Mouse (Mus musculus) heart, embryonic 10.5 days (tissue): ENCODE measurements around the gene Prpf39. TPM values are rescaled to one million over a fixed set of nuclear protein-coding genes. Genes with fewer than 3 reads are reported as not detected.

Source experiments
- DNase-seq: peaks from one replicate; pipeline ENCODE4 v3.0.0-alpha.2; 2017; ENCODE audit warnings: low spot score
- H3K27ac ChIP-seq: fragments of 300-500 bp; sonication (generic); 2 replicates; pipeline ENCODE4 v1.5.1; 2016; ENCODE audit warnings: mild to moderate bottlenecking
- H3K27me3 ChIP-seq: fragments of 300-500 bp; sonication (generic); 2 replicates; pipeline ENCODE4 v1.6.1; 2016; ENCODE audit warnings: mild to moderate bottlenecking; ENCODE audit not compliant: poor library complexity, insufficient read depth, severe bottlenecking
- H3K36me3 ChIP-seq: fragments of 300-500 bp; sonication (generic); 2 replicates; pipeline ENCODE4 v1.6.1; 2016; ENCODE audit warnings: mild to moderate bottlenecking, moderate library complexity
- H3K4me1 ChIP-seq: fragments of 300-500 bp; sonication (generic); 2 replicates; pipeline ENCODE4 v1.6.1; 2016; ENCODE audit warnings: mild to moderate bottlenecking
- H3K4me3 ChIP-seq: fragments of 300-500 bp; sonication (generic); 2 replicates; pipeline ENCODE4 v1.5.1; 2016; ENCODE audit warnings: mild to moderate bottlenecking, moderate library complexity
- H3K9me3 ChIP-seq: fragments of 300-500 bp; sonication (generic); 2 replicates; pipeline ENCODE4 v1.6.1; 2016; ENCODE audit warnings: mild to moderate bottlenecking, moderate library complexity
- WGBS: fragments of 180-500 bp; shearing (Covaris S2); methylation state at CpG from one replicate; pipeline ENCODE4 v1.1.7; 2016; 5-methylcytosine and 5-hydroxymethylcytosine counted together
- polyA plus RNA-seq: library from polyadenylated mRNA; unstranded; fragments of >200 nt; fragmentation: Nextera tagmentation; extraction: Ambion mirVana; gene quantifications from 2 replicates; pipeline ENCODE4 v1.2.1, GENCODE M21; 2016

Gene Prpf39
- polyA plus RNA-seq: 40.4 and 46.2 TPM in 2 replicates

DNA sequence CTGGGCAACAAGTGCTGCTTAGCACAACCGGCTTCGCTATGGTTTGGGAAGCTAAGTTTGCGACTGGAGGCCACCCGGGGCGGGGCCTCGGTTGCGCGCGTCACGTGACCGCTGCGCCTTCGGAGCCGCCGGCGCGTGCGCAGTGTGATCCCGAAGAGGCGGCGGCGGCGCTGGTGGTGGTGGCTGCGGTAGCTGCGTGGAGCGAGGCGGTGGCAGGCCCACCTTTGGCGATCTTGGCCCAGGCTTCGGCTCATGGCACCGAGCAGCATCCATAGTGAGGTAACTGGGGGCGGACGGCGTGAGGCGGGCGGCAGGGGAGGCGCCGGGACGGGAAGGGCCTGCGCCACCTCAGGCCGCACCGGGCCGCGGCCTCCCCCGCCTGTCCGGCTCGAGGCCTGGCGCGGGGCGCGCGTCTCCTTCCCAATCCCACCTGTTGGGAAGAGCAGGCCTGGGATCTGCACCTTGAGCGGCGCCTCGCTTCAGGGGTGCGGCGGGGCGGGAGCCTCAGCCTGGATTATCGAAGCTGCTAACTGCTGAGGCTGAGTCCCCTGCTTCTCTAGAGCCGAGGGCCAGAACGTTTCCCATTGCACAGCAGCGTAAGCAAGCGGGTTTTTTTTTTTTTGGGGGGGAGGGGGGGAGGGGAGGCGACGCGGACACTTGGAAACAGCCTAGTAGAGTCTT, at the start of gene Prpf39:
TSS of gene Prpf39 (plus strand) at position 144 of the 681 bp plus-strand sequence.
- no peaks in the 10 kb centered on the region for H3K36me3 ChIP-seq
- H3K27ac ChIP-seq: peak within 1 kb of the TSS; percentile 98

DNA sequence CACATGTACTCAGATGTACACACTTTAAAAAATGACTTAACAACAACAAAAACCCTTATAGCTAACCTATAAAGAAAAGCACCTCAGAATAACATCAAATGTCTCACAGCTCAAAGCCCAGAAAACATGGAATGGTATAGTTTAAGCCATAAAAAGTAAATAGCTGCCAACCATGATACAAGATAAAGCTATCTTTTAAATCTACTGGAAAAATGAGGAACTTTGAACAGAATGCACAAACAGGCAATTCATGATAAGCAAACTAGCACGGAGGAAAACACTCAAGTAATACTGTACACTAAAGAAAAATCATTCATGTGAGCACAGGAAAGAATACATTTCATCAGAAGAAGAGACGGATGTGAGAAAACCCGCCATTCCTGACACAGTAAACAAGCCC, 28.4 kb upstream of the Prpf39 start:
- Histone ChIP-seq H3K36me3 (peaks cover 79% of the 10 kb centered on the region), H3K4me3 (no peak overlapping the region), H3K27me3 (no peaks in the 10 kb centered on the region), H3K4me1 (no peaks in the 10 kb centered on the region), H3K9me3 (no peaks in the 10 kb centered on the region), H3K27ac (no peak overlapping the region)
- WGBS: 88% methylated on average over 3 of the region's 3 CpGs
- no peak for DNase-seq

More for the DNA sequence above, at the start of gene Prpf39:
- H3K27me3 ChIP-seq: no peaks in the 10 kb centered on the region
- peak within 1 kb of the TSS; percentile 92 for H3K4me3 ChIP-seq
- H3K4me1 ChIP-seq: peaks cover 17% of the 10 kb centered on the region
- under 1% methylated on average over 65 of the region's 65 CpGs for WGBS
- DNase-seq: peak; percentile 94
- H3K9me3 ChIP-seq: no peaks in the 10 kb centered on the region

- Histone ChIP-seq H3K4me1 (no peaks in the 10 kb centered on the region), H3K9me3 (no peaks in the 10 kb centered on the region), H3K4me3 (no peak overlapping the region), H3K27ac (no peak overlapping the region), H3K27me3 (no peaks in the 10 kb centered on the region), H3K36me3 (peaks cover 16% of the 10 kb centered on the region)
- 98% methylated on average over 6 of the region's 6 CpGs for WGBS
- no peak for DNase-seq
These were observed 13.3 kb upstream of the Prpf39 start for GRCm38 (mm10) chr12:65022842-65023241.

DNA sequence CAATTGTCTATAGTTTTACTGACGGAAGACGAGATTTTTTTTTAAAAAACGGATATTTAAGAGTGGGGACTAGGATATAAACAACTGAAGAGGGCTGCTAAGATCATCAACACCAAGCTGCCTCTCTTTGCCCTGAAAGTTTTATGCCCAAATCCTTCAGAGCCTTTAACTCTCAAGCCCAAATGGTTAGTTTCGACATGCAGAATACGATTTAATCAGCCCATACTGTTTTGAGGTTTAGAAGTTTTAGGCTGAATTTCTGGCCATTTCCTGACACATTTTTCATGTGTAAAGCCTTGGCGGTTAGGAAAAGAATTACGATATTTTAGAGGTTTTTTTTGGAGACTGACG, 319 bp upstream of the Prpf39 start:
- WGBS: 50% methylated on average over 8 of the region's 8 CpGs
- peaks cover 17% of the 10 kb centered on the region for H3K4me1 ChIP-seq
- H3K9me3 ChIP-seq: no peaks in the 10 kb centered on the region
- H3K27ac ChIP-seq: peak overlapping the region; percentile 98; the same call in 1 of the 2 replicates
- no peak for DNase-seq
- no peaks in the 10 kb centered on the region for H3K27me3 ChIP-seq
- H3K36me3 ChIP-seq: no peaks in the 10 kb centered on the region
- peak overlapping the region; percentile 92 for H3K4me3 ChIP-seq

DNA sequence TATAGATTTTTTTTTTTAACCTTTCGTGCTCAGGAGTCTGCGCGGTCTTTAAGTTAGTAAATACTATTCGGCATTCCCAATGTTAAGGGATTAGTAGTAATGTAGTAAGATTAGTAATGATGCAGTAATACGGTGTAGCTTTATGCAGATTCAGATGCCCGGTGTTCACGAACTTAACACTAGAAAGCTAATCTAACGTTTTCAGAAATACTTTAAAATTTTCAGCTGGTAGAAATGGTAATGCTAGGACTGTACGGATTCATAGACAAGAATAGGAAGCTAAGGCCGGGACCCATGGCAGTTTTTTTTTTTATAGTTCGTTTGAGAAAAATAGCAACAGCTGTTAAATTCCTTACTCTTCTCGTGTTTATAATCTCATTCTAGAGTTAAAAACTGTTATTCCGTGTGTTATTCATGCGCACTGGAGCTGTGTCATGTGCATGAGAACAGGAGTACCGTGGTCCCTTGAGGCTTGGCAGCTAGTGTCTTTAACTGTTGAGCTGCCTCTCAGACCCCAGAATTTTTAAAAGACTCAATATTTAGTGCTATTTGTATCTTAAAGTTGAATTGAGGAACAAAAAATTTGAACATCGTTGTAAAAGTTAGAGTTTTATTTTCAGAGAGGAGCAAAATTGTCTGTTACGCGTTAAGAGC, 886 bp downstream of the Prpf39 start:
- Histone ChIP-seq H3K27ac (peak overlapping the region; percentile 98; the same call in 1 of the 2 replicates), H3K4me3 (peak overlapping the region; percentile 92), H3K27me3 (no peaks in the 10 kb centered on the region), H3K4me1 (peaks cover 17% of the 10 kb centered on the region), H3K9me3 (no peaks in the 10 kb centered on the region), H3K36me3 (0 out of 2 replicates have a peak, but pooled peaks cover 2% of the 10 kb centered on the region)
- whole genome bisulfite sequencing: 21% methylated on average over 18 of the region's 18 CpGs
- no peak for DNase-seq

GRCm38 (mm10) chr12:65037546-65037937, 1.4 kb downstream of the Prpf39 start:
- WGBS: 41% methylated on average over 4 of the region's 4 CpGs
- Histone ChIP-seq H3K9me3 (no peaks in the 10 kb centered on the region), H3K27me3 (no peaks in the 10 kb centered on the region), H3K4me3 (peak overlapping the region; percentile 92), H3K4me1 (peaks cover 17% of the 10 kb centered on the region), H3K27ac (no peak overlapping the region), H3K36me3 (peaks cover 5% of the 10 kb centered on the region; the same call in 1 of the 2 replicates)
- no peak for DNase-seq

DNA sequence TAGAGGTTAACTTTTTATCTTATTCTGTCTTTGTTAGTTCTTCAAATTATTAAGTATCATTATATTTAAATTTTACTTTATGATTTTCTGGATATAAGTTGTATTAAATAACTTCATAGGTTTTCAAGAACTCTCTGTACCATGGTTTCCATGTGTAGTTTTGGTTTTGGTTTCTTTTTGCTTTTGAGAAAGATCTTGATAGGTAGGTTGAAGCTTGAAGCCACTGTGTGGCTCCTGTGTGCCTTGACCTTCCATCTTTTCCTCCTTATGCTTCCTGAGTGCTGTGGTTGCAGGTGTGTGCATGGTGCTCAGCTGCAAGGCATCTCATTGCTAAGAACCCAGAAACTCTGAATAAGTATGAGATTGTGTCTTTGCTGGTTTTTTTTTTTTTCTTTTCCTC, 12.7 kb downstream of the Prpf39 start:
- no peaks in the 10 kb centered on the region for H3K27me3 ChIP-seq
- no peak overlapping the region for H3K27ac ChIP-seq
- peaks cover 61% of the 10 kb centered on the region for H3K36me3 ChIP-seq
- DNase-seq: no peak
- no peaks in the 10 kb centered on the region for H3K9me3 ChIP-seq
- H3K4me3 ChIP-seq: no peak overlapping the region
- no peaks in the 10 kb centered on the region for H3K4me1 ChIP-seq

DNA sequence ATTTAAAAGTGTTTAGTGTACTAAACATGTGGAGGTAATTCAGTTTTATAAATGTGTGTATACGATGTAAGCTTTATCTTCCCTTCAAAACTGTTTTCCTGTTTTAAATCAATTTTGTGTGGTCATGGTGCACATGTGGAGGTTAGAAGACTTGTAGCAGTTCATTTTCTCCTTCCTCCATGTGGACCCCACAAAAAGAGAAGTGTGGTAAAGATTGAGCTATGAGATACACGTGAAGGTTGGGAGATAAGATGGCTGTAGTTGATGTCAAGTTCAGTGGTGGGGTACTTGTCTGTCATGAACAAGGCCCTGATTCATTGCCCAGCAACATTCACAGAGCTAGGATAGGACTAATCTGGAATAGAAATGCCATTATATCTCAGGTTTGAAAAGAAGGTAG, 22.1 kb downstream of the Prpf39 start:
- Histone ChIP-seq H3K27me3 (no peaks in the 10 kb centered on the region), H3K36me3 (peaks cover 87% of the 10 kb centered on the region), H3K4me3 (no peak overlapping the region), H3K9me3 (no peaks in the 10 kb centered on the region), H3K27ac (no peak overlapping the region), H3K4me1 (no peaks in the 10 kb centered on the region)
- WGBS: 87% methylated on average over 2 of the region's 2 CpGs
- DNase-seq: no peak

- Histone ChIP-seq H3K27me3 (no peaks in the 10 kb centered on the region), H3K4me1 (no peaks in the 10 kb centered on the region), H3K4me3 (no peak overlapping the region), H3K9me3 (no peaks in the 10 kb centered on the region), H3K27ac (no peak overlapping the region), H3K36me3 (peaks cover 90% of the 10 kb centered on the region)
- DNase-seq: no peak
These were observed 24.9 kb downstream of the Prpf39 start for GRCm38 (mm10) chr12:65061082-65061481.

GRCm38 (mm10) chr12:65065241-65065640, 29.1 kb downstream of the Prpf39 start:
- peaks cover 86% of the 10 kb centered on the region for H3K36me3 ChIP-seq
- 64% methylated on average over 2 of the region's 2 CpGs for WGBS
- no peaks in the 10 kb centered on the region for H3K27me3 ChIP-seq
- H3K4me3 ChIP-seq: no peak overlapping the region
- no peaks in the 10 kb centered on the region for H3K4me1 ChIP-seq
- no peak overlapping the region for H3K27ac ChIP-seq
- no peak for DNase-seq
- no peaks in the 10 kb centered on the region for H3K9me3 ChIP-seq

GRCm38 (mm10) chr12:65066234-65066633, 30.1 kb downstream of the Prpf39 start:
- Histone ChIP-seq H3K4me1 (no peaks in the 10 kb centered on the region), H3K4me3 (no peak overlapping the region), H3K27ac (no peak overlapping the region), H3K9me3 (no peaks in the 10 kb centered on the region), H3K27me3 (no peaks in the 10 kb centered on the region), H3K36me3 (peaks cover 77% of the 10 kb centered on the region)
- DNase-seq: no peak
- WGBS: 82% methylated on average over 3 of the region's 3 CpGs

GRCm38 (mm10) chr12:65068409-65068808, 32.3 kb downstream of the Prpf39 start:
- Histone ChIP-seq H3K4me1 (no peaks in the 10 kb centered on the region), H3K4me3 (no peak overlapping the region), H3K27me3 (no peaks in the 10 kb centered on the region), H3K27ac (no peak overlapping the region), H3K36me3 (peaks cover 64% of the 10 kb centered on the region), H3K9me3 (no peaks in the 10 kb centered on the region)
- no peak for DNase-seq
- 68% methylated on average over 4 of the region's 4 CpGs for WGBS

- no peak for DNase-seq
- Histone ChIP-seq H3K36me3 (peaks cover 26% of the 10 kb centered on the region), H3K9me3 (no peaks in the 10 kb centered on the region), H3K27ac (peak overlapping the region; percentile 99), H3K4me3 (peak overlapping the region; percentile 90), H3K27me3 (no peaks in the 10 kb centered on the region), H3K4me1 (peaks cover 20% of the 10 kb centered on the region)
- WGBS: 3% methylated on average over 21 of the region's 21 CpGs
These were observed 36.9 kb downstream of the Prpf39 start for GRCm38 (mm10) chr12:65072911-65073610.
